8 mouse cellular contexts compared by ENCODE assay signal in the genomic region with DNA sequence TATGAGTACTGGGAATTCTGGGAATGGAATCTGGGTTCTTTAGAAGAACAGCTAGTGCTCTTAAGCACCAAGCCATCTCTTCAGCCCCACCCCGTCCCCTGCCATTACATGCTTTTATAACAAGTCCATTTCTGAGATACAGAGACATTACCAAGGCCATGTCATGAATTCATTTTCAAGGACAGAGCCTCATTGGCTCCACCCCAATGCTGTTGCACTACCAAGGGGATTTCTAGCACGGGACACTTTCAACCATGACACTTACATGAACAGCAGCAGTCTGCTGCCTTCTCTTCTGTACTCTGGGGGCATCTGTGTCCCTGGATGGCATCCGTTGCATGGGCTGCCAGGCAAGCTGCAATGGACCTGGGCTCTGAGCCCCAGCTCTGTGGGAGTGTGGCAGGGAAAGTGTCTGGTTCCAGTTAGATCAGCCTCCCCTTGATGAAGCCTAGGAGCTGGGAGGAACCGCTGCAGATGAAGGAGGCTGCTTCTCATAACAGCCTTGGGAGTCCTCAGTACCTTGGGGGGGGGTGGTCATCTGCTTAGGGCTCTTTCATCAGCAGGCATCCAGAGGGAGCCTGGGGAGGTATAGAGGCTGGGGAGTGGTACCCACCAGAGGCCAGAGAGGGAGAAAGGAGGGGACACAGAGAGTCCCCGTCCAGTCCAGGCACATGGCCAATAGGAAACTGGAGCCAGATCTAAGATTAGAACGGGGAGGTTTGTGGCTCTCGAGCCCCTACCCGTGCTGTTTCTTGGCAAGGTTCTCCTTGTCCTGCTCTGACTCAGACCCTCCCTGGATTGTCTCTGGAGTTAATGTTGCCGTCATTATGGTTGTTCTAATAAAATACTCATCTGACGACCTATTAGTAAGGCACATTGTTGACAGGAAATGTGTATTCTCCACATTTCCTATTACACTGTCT. TPM values are rescaled to one million over a fixed set of nuclear protein-coding genes. Genes with fewer than 3 reads are reported as not detected.
A peak's percentile ranks its signal among the peaks of the same experiment; 100 is the strongest.
DNase-seq lines count a peak whose midpoint lies in the region; ATAC-seq and TF ChIP-seq lines count a peak whose summit lies in the region.

No protein-coding gene starts in this region.

- no peaks in the 10 kb centered on the region for H3K4me1 ChIP-seq in hindbrain, embryonic 16.5 days (ENCODE audit: control insufficient read depth, insufficient read depth, low read depth, low read length)
- 0 out of 2 replicates have a peak, but pooled peaks cover 4% of the 10 kb centered on the region for H3K4me1 ChIP-seq in hindbrain, embryonic 14.5 days (replicated peaks; ENCODE audit: control insufficient read depth, insufficient read depth, low read length)

- no peak overlapping the region for H3K4me2 ChIP-seq in hindbrain, embryonic 16.5 days (ENCODE audit: low read length)
- no peak overlapping the region for H3K4me2 ChIP-seq in hindbrain, embryonic 14.5 days (replicated peaks)

- no peaks in the 10 kb centered on the region; the same call in 1 of the 2 replicates for H3K9me3 ChIP-seq in hindbrain, embryonic 16.5 days (ENCODE audit: control insufficient read depth, low read length)
- H3K9me3 ChIP-seq in hindbrain, embryonic 14.5 days (ENCODE audit: control insufficient read depth, low read length) = no peaks in the 10 kb centered on the region

- H3K36me3 ChIP-seq in hindbrain, embryonic 16.5 days (ENCODE audit: control insufficient read depth, insufficient read depth, low read length) = no peaks in the 10 kb centered on the region
- no peaks in the 10 kb centered on the region for H3K36me3 ChIP-seq in hindbrain, embryonic 14.5 days (replicated peaks; ENCODE audit: control insufficient read depth, insufficient read depth)

- no peak for DNase-seq in hindbrain, embryonic 14.5 days (ENCODE audit: low spot score)
- no peak for DNase-seq in Patski (ENCODE audit: low read depth, low spot score)
- DNase-seq in gastrocnemius, adult 18-20 months (ENCODE audit: low spot score) = peak; percentile 73
- DNase-seq in kidney, postnatal 25 days = peak; percentile 41 to 48
- peak; percentile 41 for DNase-seq in testis, postnatal 14 days (ENCODE audit: low spot score)
- DNase-seq in right cerebral cortex, postnatal 25 days = no peak
- DNase-seq in spleen, postnatal 36 days (ENCODE audit: low spot score in 2 of 2) = no peak

- peak; percentile 52; the same call in 1 of the 2 replicates for ATAC-seq in hindbrain, embryonic 16.5 days
- ATAC-seq in hindbrain, embryonic 14.5 days (ENCODE audit: low FRiP score) = no peak
- peak; percentile 71 for ATAC-seq in Patski

- H3K27me3 ChIP-seq in hindbrain, embryonic 16.5 days (replicated peaks; ENCODE audit: control insufficient read depth, insufficient read depth, low read length) = no peaks in the 10 kb centered on the region
- H3K27me3 ChIP-seq in hindbrain, embryonic 14.5 days (ENCODE audit: control insufficient read depth, insufficient read depth, low read length) = no peaks in the 10 kb centered on the region
- H3K27me3 ChIP-seq in Patski = no peaks in the 10 kb centered on the region

- in situ Hi-C loops in Patski (cut with MboI; ENCODE audit: low pct_unique_long_range_greater_than_20kb) = no loop called here

- CTCF ChIA-PET in Patski (lab: Charles Lee) = no interaction called here

- H3K9ac ChIP-seq in hindbrain, embryonic 16.5 days (ENCODE audit: low read depth, low read length) = no peak overlapping the region
- no peak overlapping the region for H3K9ac ChIP-seq in hindbrain, embryonic 14.5 days

- TF ChIP-seq CTCF in Patski (IDR thresholded peaks at IDR 0.05) = no peak

- H3K4me3 ChIP-seq in hindbrain, embryonic 16.5 days (ENCODE audit: low read length) = no peak overlapping the region
- no peak overlapping the region for H3K4me3 ChIP-seq in hindbrain, embryonic 14.5 days (replicated peaks; ENCODE audit: low read length)

- WGBS in hindbrain, embryonic 16.5 days = 58% methylated on average over 10 of the region's 10 CpGs
- 63% methylated on average over 10 of the region's 10 CpGs for WGBS in hindbrain, embryonic 14.5 days

- no peak overlapping the region for H3K27ac ChIP-seq in hindbrain, embryonic 16.5 days (ENCODE audit: low read depth, low read length)
- H3K27ac ChIP-seq in hindbrain, embryonic 14.5 days = no peak overlapping the region

- POLR2A ChIA-PET in Patski (lab: Charles Lee) = interaction anchor here (0.7 kb wide), 1 partner anchor 10 kb away, joined by 3 read pairs; no protein-coding TSS in a partner anchor

RNA-seq across cellular contexts. Expression of gene Ctbp2, which starts 52.4 kb away (rescaled TPM):
- 44.9 and 57.9 TPM in 2 replicates for polyA plus RNA-seq in hindbrain, embryonic 16.5 days (2015; fragmentation: Nextera tagmentation; extraction: Ambion mirVana)
- 68.7 and 72.6 TPM in 2 replicates for polyA plus RNA-seq in hindbrain, embryonic 14.5 days (2014; fragmentation: Nextera tagmentation; extraction: Ambion mirVana)
- polyA plus RNA-seq in Patski (2021) = 82.8 TPM
- total RNA-seq in gastrocnemius, adult 18-20 months (2021) = 10 to 100 TPM; 17.7 to 21.8 TPM

RNA-seq across cellular contexts. Expression of gene Fgfr2, which starts 53.4 kb away (rescaled TPM):
- 24.1 and 27.7 TPM in 2 replicates for polyA plus RNA-seq in hindbrain, embryonic 16.5 days (2015; fragmentation: Nextera tagmentation; extraction: Ambion mirVana)
- 29.1 and 43.5 TPM in 2 replicates for polyA plus RNA-seq in hindbrain, embryonic 14.5 days (2014; fragmentation: Nextera tagmentation; extraction: Ambion mirVana)
- polyA plus RNA-seq in Patski (2021) = 48.8 TPM
- under 1 TPM; 0.43 to 0.88 TPM for total RNA-seq in gastrocnemius, adult 18-20 months (2021)

Comparison
In these comparisons a context has a peak if more than half of its experiments do, and no peak if none do; other contexts are left out.
1. DNase-seq: peak in gastrocnemius, adult 18-20 months (single experiment), kidney, postnatal 25 days (2 of 2) and testis, postnatal 14 days (single experiment); none in hindbrain, embryonic 14.5 days (single experiment), Patski (single experiment), right cerebral cortex, postnatal 25 days (single experiment) and spleen, postnatal 36 days (0 of 2).